In genomic region chr9:7873511-7874211, GRCm38 (mm10) we compare ENCODE assay signal across 9 mouse cellular contexts. TPM values are rescaled to one million over a fixed set of nuclear protein-coding genes. Genes with fewer than 3 reads are reported as not detected.
DNase-seq lines count a peak whose midpoint lies in the region; ATAC-seq and TF ChIP-seq lines count a peak whose summit lies in the region.
"Had no signal": no experiment of that assay in that cellular context is flagged by ENCODE, and none has a peak within 500 bp of the region (broad histone marks: within the 10 kb centered on the region; RNA-seq: fewer than 3 reads in every experiment).

No protein-coding gene starts in this region.

- H3K36me3 ChIP-seq in lung, embryonic 15.5 days, result no peaks in the 10 kb centered on the region
- no peaks in the 10 kb centered on the region for H3K36me3 ChIP-seq in heart, postnatal 0 days (replicated peaks; ENCODE audit: control insufficient read depth, insufficient read depth, low read length)
- H3K36me3 ChIP-seq in splenic B cell, adult 2 months (ENCODE audit: control insufficient read depth, insufficient read depth, low read length, poor library complexity, severe bottlenecking), result peaks cover 2% of the 10 kb centered on the region

- H3K4me3 ChIP-seq in lung, embryonic 15.5 days, result peak overlapping the region; percentile 60; the same call in 1 of the 2 replicates
- H3K4me3 ChIP-seq in heart, postnatal 0 days (ENCODE audit: low read depth, low read length), result no peak overlapping the region

- no peak overlapping the region for H3K9ac ChIP-seq in lung, embryonic 15.5 days
- H3K9ac ChIP-seq in heart, postnatal 0 days (replicated peaks; ENCODE audit: low read depth, low read length), result no peak overlapping the region

- 89% methylated on average over 8 of the region's 8 CpGs for WGBS in lung, embryonic 15.5 days
- WGBS in heart, postnatal 0 days, result 90% methylated on average over 8 of the region's 8 CpGs

- H3K27ac ChIP-seq in lung, embryonic 15.5 days, result no peak overlapping the region
- H3K27ac ChIP-seq in heart, postnatal 0 days (ENCODE audit: low read depth), result peak overlapping the region; percentile 74; the same call in 1 of the 2 replicates

- no peaks in the 10 kb centered on the region for H3K9me3 ChIP-seq in lung, embryonic 15.5 days
- H3K9me3 ChIP-seq in heart, postnatal 0 days (replicated peaks; ENCODE audit: control insufficient read depth, low read length), result no peaks in the 10 kb centered on the region

- DNase-seq in lung, postnatal 4 days, result no peak
- DNase-seq in R1 (ENCODE audit: low read depth, low spot score), result peak; percentile 61
- DNase-seq in heart, postnatal 0 days (ENCODE audit: low spot score), result no peak
- peak; percentile 58 for DNase-seq in splenic B cell, adult 2 months (ENCODE audit: low read depth, low spot score)
- no peak for DNase-seq in left cerebral cortex, postnatal 36 days (ENCODE audit: low spot score in 2 of 2)
- DNase-seq in layer of hippocampus, adult 11-12 months (ENCODE audit: low spot score), result no peak
- DNase-seq: forebrain, postnatal 0 days had no signal

- peak overlapping the region; percentile 90 for H3K4me2 ChIP-seq in lung, embryonic 15.5 days
- H3K4me2 ChIP-seq in heart, postnatal 0 days (ENCODE audit: low read depth, low read length), result peak overlapping the region; percentile 80; the same call in 1 of the 2 replicates

- no peaks in the 10 kb centered on the region for H3K27me3 ChIP-seq in lung, embryonic 15.5 days
- no peaks in the 10 kb centered on the region for H3K27me3 ChIP-seq in heart, postnatal 0 days (ENCODE audit: control insufficient read depth, insufficient read depth, low read length)
- no peaks in the 10 kb centered on the region for H3K27me3 ChIP-seq in splenic B cell, adult 2 months (ENCODE audit: control insufficient read depth, insufficient read depth, low read length, poor library complexity, severe bottlenecking)

- ATAC-seq in lung, embryonic 15.5 days (ENCODE audit: borderline replicate concordance, extremely low read depth, low FRiP score, low TSS enrichment), result no peak
- ATAC-seq in heart, postnatal 0 days (ENCODE audit: insufficient read depth, low read depth), result no peak
- no peak for ATAC-seq in cerebellum, adult (ENCODE audit: insufficient number of reproducible peaks, low FRiP score, low TSS enrichment)

- TF ChIP-seq CTCF in heart, postnatal 0 days (IDR thresholded peaks at IDR 0.05; ENCODE audit: low read depth), result no peak

- TF ChIP-seq EP300 in heart, postnatal 0 days (IDR thresholded peaks at IDR 0.05; ENCODE audit: low read depth), result no peak

- intact Hi-C loops in left cerebral cortex, postnatal 36 days (cut with DNase I), result no loop called here

- 0 out of 2 replicates have a peak, but pooled peaks cover 9% of the 10 kb centered on the region for H3K4me1 ChIP-seq in lung, embryonic 15.5 days
- H3K4me1 ChIP-seq in heart, postnatal 0 days (ENCODE audit: control insufficient read depth, insufficient read depth), result no peaks in the 10 kb centered on the region

RNA-seq across cellular contexts. Expression of gene Birc3, which starts 0.7 kb away (rescaled TPM):
- 6.7 and 9.4 TPM in 2 replicates for polyA plus RNA-seq in lung, embryonic 15.5 days (2015; fragmentation: Nextera tagmentation; extraction: Ambion mirVana)
- total RNA-seq in heart, postnatal 0 days (2014; rRNA removed; ENCODE audit: low replicate concordance), result 7.1 and 7.2 TPM in 2 replicates
- 3.9 and 4.4 TPM in 2 replicates for polyA plus RNA-seq in heart, postnatal 0 days (2015; fragmentation: Nextera tagmentation; extraction: Ambion mirVana)
- 1 to 10 TPM; 2.4 to 2.6 TPM for total RNA-seq in left cerebral cortex, postnatal 36 days (2021)

RNA-seq across cellular contexts. Expression of gene Birc2, which starts 36.8 kb away (rescaled TPM):
- polyA plus RNA-seq in lung, embryonic 15.5 days (2015; fragmentation: Nextera tagmentation; extraction: Ambion mirVana), result 33.2 and 34.3 TPM in 2 replicates
- total RNA-seq in heart, postnatal 0 days (2014; rRNA removed; ENCODE audit: low replicate concordance), result 26.8 and 32.8 TPM in 2 replicates
- 21.3 and 23.0 TPM in 2 replicates for polyA plus RNA-seq in heart, postnatal 0 days (2015; fragmentation: Nextera tagmentation; extraction: Ambion mirVana)
- 10 to 100 TPM; 32.2 to 34.9 TPM for total RNA-seq in left cerebral cortex, postnatal 36 days (2021)

Comparison
In these comparisons a context has a peak if more than half of its experiments do, and no peak if none do; other contexts are left out.
1. DNase-seq: peak in R1 (single experiment) and splenic B cell, adult 2 months (single experiment); none in lung, postnatal 4 days (0 of 2), heart, postnatal 0 days (single experiment), left cerebral cortex, postnatal 36 days (0 of 2) and layer of hippocampus, adult 11-12 months (single experiment).